Mouse (Mus musculus) embryonic fibroblast, embryonic 13.5 days (primary cell): ENCODE measurements around the gene Gfi1.

Source experiments
- CTCF ChIP-seq: IDR thresholded peaks from 2 replicates; pipeline ENCODE4 v1.5.1; 2011; ENCODE audit warnings: mild to moderate bottlenecking, control low read depth, low read length, moderate library complexity, borderline replicate concordance; ENCODE audit not compliant: insufficient read depth
- POLR2A ChIP-seq: IDR thresholded peaks from 2 replicates; pipeline ENCODE4 v1.6.1; 2011; ENCODE audit warnings: low read depth, mild to moderate bottlenecking, control low read depth, low read length, moderate library complexity

- TF ChIP-seq CTCF = no peak
- no peak for TF ChIP-seq POLR2A
These were observed 46.2 kb upstream of the Gfi1 start for GRCm38 (mm10) chr5:107772049-107772448.
